Mouse (Mus musculus) kidney, postnatal 0 days (tissue): ENCODE results near the gene Gabra5. TPM values are rescaled to one million over a fixed set of nuclear protein-coding genes. Genes with fewer than 3 reads are reported as not detected.

Experiments used
- ATAC-seq: fragments of 200-750 bp; cut with Nextera tagmentation; replicated peaks from 2 replicates; pipeline ENCODE4 v1.8.0; 2017; ENCODE audit warnings: low read depth, moderate number of reproducible peaks, moderate TSS enrichment, moderate library complexity; ENCODE audit not compliant: low FRiP score
- DNase-seq: peaks from one replicate; pipeline ENCODE4 v3.0.0-alpha.2; 2016; ENCODE audit warnings: low spot score
- H3K27ac ChIP-seq: fragments of 300-500 bp; sonication (generic); 2 replicates; pipeline ENCODE4 v1.5.1; 2014; ENCODE audit warnings: mild to moderate bottlenecking
- H3K27me3 ChIP-seq: fragments of 300-500 bp; sonication (generic); 2 replicates; pipeline ENCODE4 v1.6.1; 2014; ENCODE audit warnings: low read length, mixed read lengths; ENCODE audit not compliant: insufficient read depth
- H3K36me3 ChIP-seq: fragments of 300-500 bp; sonication (generic); 2 replicates; pipeline ENCODE4 v1.6.1; 2014; ENCODE audit warnings: low read length, mixed read lengths; ENCODE audit not compliant: insufficient read depth
- H3K4me1 ChIP-seq: fragments of 300-500 bp; sonication (generic); replicated peaks from 2 replicates; pipeline ENCODE4 v1.6.1; 2014; ENCODE audit warnings: antibody characterized with exemption, low read length, mixed read lengths; ENCODE audit not compliant: insufficient read depth
- H3K4me2 ChIP-seq: fragments of 300-500 bp; sonication (generic); 2 replicates; pipeline ENCODE4 v1.6.1; 2014; ENCODE audit warnings: mild to moderate bottlenecking, low read length, moderate library complexity, mixed read lengths
- H3K4me3 ChIP-seq: fragments of 300-500 bp; sonication (generic); replicated peaks from 2 replicates; pipeline ENCODE4 v1.5.1; 2014; ENCODE audit warnings: low read depth, low read length
- H3K9ac ChIP-seq: fragments of 300-500 bp; sonication (generic); 2 replicates; pipeline ENCODE4 v1.6.1; 2014; ENCODE audit warnings: low read depth, low read length
- H3K9me3 ChIP-seq: fragments of 300-500 bp; sonication (generic); replicated peaks from 2 replicates; pipeline ENCODE4 v1.6.1; 2016; ENCODE audit warnings: low read length, inconsistent platforms, mixed read lengths
- CTCF ChIP-seq: IDR thresholded peaks from 2 replicates; pipeline ENCODE4 v1.5.1; 2016; ENCODE audit warnings: antibody characterized with exemption, low read depth, mild to moderate bottlenecking, moderate library complexity
- WGBS: fragments of 180-500 bp; shearing (Covaris S2); extraction: QIAGEN DNeasy Blood & Tissue Kit; methylation state at CpG from one replicate; pipeline ENCODE4 v1.1.7; 2014; 5-methylcytosine and 5-hydroxymethylcytosine counted together
- polyA plus RNA-seq: library from polyadenylated mRNA; unstranded; fragments of >200 nt; fragmentation: Nextera tagmentation; extraction: Ambion mirVana; gene quantifications from 2 replicates; pipeline ENCODE4 v1.2.1, GENCODE M21; 2015

Gene Gabra5
- polyA plus RNA-seq, 1 experiment from 2014 or later: 0.08 TPM

DNA sequence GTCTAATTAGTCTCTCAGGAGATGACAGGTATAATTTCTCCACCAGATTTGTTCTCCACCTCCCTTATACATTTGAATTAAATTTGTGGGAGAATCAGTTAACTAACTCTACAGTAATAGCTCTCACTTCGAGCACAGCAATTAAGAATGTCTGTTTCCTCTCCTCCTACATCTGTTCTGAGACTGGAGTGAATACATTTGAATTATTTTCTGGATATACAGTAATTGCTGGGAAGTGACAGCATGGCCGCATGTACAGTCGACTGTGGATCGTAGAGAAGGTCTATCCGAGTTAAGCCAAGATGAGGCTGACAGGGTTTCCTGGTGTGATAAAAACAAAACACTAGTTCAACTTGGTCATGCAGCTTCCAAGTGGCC is 143.9 kb downstream of the Gabra5 start:
- H3K4me2 ChIP-seq: no peak overlapping the region
- DNase-seq: no peak
- H3K36me3 ChIP-seq: no peaks in the 10 kb centered on the region

DNA sequence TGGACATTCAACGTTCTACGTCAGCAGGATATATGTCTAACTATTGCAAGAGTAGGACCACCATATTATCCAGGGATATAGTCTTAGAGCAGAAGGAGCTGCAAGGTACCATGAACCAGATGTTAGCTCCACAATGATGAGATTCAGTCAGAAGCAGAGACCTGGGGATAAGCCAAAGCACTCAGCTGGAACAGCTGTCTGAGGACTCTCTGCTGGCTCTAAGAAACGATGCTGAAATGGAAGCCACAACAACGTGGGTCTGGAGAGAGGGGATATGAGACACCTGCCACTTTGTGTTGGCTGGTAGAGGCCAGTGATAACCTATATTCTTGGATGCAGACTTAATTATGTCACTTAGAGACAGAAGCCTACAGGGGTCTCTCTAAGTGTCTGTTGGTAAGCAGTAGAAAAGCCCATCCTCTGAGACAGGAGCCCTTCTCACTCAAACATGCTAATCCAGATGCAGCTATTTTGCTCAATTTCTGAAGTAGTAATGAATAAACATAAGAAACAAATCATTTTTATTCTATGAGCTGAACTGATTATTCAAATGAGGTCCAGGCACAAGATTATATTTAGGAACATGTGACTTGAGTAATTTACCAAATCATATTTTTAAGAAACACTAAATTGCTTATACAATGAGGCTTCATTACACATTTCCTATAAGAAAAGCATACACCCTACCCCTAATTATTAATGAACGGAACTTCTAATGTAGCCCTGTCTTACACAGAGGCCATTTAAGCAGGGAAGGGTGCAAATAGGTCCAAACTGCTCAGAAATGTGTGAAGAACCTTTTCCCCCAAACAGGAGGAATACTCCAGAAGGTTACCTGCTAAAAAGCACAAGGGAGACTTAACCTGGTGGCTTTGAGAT is 144.5 kb downstream of the Gabra5 start:
- Histone ChIP-seq H3K9me3 (no peaks in the 10 kb centered on the region), H3K4me3 (no peak overlapping the region), H3K27ac (no peak overlapping the region), H3K9ac (no peak overlapping the region), H3K27me3 (no peaks in the 10 kb centered on the region), H3K4me1 (no peaks in the 10 kb centered on the region), H3K4me2 (no peak overlapping the region), H3K36me3 (no peaks in the 10 kb centered on the region)
- no peak for ATAC-seq
- no peak for TF ChIP-seq CTCF
- DNase-seq: no peak
- 65% methylated on average over 5 of the region's 5 CpGs for WGBS

More for the DNA sequence above, 143.9 kb downstream of the Gabra5 start:
- Histone ChIP-seq H3K4me3 (no peak overlapping the region), H3K9me3 (no peaks in the 10 kb centered on the region), H3K9ac (no peak overlapping the region), H3K27me3 (no peaks in the 10 kb centered on the region), H3K4me1 (no peaks in the 10 kb centered on the region), H3K27ac (no peak overlapping the region)
- 79% methylated on average over 5 of the region's 5 CpGs for WGBS
- no peak for ATAC-seq
- TF ChIP-seq CTCF: no peak

DNA sequence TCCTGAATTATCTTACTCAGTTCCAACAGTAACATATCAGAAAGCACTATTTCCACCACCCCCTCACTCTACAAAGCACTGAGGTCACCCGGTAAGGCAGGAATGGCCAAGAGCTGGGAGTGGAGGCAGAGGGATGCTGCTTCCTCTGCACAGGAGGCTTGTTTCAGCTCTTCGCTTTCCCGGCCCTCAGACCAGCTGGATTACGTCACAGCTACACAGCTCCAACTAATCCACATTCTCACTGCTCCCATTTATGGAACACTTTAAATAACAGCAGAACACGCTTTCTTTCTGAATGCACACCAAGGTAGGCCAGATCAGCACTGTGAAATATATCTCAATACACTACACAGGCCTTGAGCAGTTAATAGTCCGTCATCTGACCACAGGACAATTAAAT is 146.0 kb downstream of the Gabra5 start:
- H3K27ac ChIP-seq: no peak overlapping the region
- H3K4me1 ChIP-seq: no peaks in the 10 kb centered on the region
- no peaks in the 10 kb centered on the region for H3K36me3 ChIP-seq
- ATAC-seq (no peak), DNase-seq (peak; percentile 14)
- no peaks in the 10 kb centered on the region for H3K9me3 ChIP-seq
- no peak for TF ChIP-seq CTCF
- no peaks in the 10 kb centered on the region for H3K27me3 ChIP-seq
- no peak overlapping the region for H3K4me3 ChIP-seq
- H3K9ac ChIP-seq: no peak overlapping the region
- no peak overlapping the region for H3K4me2 ChIP-seq
- 47% methylated on average over 6 of the region's 6 CpGs for WGBS

DNA sequence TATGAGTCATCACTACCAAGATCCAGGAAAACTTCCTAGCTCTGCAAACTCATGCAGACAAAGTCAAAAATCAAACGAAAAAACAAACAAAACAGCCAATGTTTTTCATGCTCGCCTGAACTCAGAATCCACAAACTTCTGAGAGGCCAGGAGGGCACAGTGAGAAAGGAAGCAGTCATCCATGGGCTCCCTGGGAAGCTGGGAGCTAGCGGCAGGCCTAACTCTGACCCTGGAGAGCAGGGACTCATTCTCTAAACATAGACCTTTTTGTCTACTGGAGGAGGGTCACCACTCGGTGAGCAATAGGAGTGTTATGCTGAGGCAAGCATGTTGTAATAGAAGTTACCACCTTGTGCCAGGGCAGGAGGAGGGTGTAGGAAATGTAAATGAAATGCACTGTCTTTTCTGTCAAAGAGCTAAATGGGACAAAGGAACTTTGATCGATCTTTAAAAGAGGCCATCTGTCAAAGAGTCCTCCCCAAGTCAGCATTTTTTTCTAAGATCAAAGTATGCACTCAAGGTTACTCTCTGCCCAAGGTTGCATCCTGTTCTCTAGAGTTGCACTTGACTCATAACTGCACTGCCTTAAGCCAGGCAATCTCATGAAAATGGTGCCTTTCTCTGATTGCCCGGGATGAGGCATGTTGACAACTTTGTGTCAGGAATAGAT is 151.9 kb downstream of the Gabra5 start:
- no peak for ATAC-seq

More for the DNA sequence above, 151.9 kb downstream of the Gabra5 start:
- no peak for TF ChIP-seq CTCF
- 42% methylated on average over 6 of the region's 6 CpGs for WGBS
- Histone ChIP-seq H3K4me2 (no peak overlapping the region), H3K27ac (no peak overlapping the region), H3K4me1 (no peaks in the 10 kb centered on the region), H3K27me3 (no peaks in the 10 kb centered on the region), H3K9ac (no peak overlapping the region), H3K4me3 (no peak overlapping the region), H3K36me3 (no peaks in the 10 kb centered on the region), H3K9me3 (no peaks in the 10 kb centered on the region)
- no peak for DNase-seq

Other genes with a start within 250 kb of the Gabra5 start
- gene Gabrg3, start 122.9 kb downstream of the Gabra5 start, polyA plus RNA-seq: 0.42 TPM in 2 replicates
- gene Gabrb3, start 90.4 kb downstream of the Gabra5 start, polyA plus RNA-seq: 0.47 and 0.50 TPM in 2 replicates